Mouse (Mus musculus) cerebellum, adult (tissue): ENCODE results near the gene Meis3.

Experiments used
- ATAC-seq: cut with Nextera tagmentation; 2 replicates; pipeline ENCODE4 v1.9.2; 2017; ENCODE audit warnings: mild to moderate bottlenecking, moderate library complexity, mixed read lengths; ENCODE audit not compliant: insufficient number of reproducible peaks, low FRiP score, low TSS enrichment

The Meis3 gene

DNA sequence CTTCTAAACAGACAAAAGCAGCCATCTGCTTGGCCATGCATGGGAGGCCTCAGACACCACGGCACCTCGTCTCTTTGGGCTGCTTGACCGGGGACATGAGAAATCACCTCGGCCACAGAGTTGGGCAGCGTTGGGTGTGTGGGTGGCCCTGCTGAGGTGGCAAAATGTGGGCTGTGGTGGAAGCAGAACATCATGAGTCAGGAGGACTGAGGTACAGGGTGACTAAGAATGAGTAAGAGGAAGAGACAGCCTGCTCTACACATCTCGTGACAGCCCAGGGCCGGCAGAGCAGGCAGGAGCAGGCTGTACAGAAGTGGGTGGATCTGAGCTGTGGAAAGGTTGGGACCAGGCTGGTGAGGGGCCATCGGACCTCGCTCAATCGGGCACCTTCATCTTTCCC is 32.6 kb downstream of the Meis3 start:
- ATAC-seq, result no peak

DNA sequence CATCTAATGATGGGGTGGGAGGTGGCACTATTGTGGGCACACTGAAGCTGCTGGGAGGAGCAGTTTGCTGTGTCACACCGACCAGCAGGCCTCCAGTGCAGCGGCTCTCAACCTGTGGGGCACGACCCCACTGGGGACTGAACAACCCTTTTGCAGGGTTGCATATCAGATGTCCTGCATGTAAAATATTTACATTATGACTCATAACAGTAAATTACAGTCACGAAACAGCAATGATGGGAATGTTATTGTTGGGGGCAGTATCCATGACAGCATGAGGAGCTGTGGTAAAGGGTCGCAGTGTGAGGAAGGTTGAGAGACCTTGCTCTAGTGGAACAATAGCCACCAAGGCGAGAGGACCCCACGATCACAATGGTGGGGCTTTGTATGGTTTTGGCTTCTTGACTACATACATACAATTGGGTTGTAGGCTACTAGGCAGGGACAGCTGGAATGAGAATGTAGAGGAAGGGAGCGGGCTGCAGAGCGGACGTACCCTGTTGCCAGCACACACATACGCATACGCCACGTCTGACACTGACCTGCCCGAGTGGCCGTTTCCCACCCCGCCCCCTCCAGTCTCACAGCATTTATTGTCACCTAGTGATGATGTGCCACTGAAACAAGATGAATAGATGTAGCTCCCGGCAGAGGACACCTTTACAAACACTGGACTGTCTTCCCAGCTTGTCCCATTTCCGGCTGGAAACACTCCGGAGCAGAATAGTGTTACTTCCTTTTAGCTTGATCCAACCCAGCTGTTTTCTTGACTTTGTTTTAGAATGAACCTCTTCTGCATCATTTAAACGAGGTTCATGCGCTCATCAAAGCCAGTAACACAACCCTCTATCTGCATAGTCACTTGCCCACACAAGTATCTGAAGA is 34.1 kb downstream of the Meis3 start:
- ATAC-seq, result no peak

DNA sequence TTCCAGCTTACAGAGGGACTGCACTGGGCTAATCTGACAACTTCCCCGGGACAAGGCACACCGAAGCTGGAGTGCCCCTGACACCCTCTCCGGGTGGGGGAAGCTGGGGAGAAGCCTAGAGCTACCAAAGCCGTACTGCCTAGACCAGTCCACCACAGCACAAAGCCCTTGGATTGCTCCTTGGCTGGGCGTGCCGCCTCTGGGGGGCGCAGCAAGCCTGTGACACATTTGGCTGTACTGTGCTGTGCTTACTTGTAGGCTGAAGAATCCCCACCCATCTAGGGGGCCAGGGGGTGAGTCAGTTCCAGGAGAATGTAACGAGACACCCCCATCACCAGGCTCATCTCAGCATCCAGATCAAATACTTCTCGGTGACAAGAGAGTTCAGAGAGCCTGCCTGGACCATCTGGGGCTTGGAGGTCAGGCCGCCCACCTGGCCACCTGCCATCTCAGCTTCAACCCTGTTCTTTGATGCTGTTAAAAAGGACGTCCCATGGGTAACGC is 36.0 kb downstream of the Meis3 start:
- no peak for ATAC-seq

DNA sequence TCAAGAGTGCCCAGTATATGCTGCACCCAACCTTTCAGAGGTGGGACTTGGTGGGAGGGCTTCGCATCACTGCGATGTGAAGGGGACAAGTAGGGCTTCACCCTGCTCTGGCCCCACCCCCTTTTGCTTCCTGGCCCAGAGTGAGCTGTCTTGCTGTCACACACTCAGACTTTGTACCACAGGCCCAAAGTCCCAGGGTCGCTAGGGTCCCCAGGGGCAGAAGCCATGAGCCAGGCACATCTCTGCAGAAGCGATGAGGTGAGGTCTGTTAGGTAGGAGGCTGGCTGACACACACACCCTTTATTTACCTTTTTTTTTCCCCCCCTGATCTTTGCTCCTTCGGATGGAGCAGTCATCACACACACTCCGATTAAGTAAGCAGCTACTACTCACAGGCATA is 38.3 kb downstream of the Meis3 start:
- ATAC-seq, result no peak

DNA sequence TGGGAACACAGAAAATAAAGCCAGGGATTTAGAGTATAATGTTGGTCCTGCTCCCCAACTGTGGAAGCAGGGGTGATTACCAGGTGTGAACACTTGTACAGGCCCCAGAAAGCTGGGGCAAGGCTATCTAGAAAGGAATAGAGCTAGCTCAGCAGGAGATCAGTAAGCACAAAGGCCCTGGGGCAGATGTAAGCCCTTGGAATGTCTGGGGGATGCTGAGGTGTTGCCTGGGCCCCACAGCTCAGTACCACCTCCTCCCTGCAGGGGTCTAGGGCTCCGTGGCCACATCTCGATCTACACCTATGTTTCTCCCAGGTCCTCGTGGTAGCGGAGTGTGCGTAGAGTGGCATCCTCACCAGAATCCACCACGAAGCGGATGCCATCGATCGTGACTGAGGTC is 39.1 kb downstream of the Meis3 start:
- no peak for ATAC-seq

DNA sequence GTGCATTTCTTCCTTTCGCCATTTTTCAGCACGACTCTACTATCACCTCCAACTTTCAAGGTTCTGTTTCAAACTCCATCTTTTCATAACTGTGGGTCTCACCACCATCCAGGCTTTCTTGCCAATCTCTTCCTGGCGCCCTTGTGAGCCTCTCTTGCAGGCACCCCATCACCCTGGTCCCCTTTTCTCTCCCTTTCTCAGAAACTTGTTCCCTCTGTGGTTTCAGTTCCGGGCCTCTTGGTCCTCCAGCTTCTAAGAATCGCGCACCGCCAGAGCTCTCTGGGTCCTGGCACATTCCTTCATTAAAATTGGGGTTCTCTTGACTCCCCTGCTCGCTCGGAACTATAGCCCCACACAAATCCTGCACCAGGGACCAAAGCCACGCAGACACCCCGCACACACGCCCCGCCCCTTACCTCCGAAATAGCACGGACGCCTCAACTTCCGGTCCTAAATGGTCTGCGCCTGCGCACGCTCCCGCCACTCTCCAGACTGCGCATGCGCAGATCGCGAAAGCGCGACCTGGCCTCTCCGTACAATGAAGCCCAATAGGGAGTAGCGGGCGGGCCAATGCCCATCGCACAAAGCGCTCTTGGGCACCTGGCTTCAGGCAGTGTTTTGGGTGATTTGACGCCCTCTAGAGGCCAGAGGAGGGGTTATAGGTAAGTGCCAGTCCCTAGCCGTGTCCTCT is 46.8 kb downstream of the Meis3 start, which contains the start of gene Dhx34:
Dhx34 (minus strand) TSS at position 456 of the 691 bp plus-strand sequence.
- peak; percentile 99 for ATAC-seq

DNA sequence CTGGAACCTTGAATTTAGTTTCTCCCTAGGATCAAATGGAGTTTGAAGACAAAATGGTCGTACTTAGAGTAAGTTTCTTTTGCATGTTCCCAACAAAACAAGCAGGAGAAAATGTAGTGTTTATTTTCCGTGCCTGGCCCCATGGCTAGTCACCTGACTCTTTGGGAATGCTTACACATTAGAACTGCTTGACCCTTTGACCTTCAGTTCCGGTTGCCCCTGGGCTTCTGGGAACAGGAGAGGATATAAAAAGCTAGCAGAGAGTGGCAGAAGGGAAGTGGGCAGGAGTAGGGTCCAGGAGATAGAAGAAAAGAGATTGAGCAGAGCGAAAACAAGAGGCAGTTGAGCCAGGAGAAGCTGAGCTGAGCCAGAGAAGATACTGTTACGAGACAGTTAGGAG is 55.0 kb downstream of the Meis3 start:
- no peak for ATAC-seq
